Mouse (Mus musculus) intestine, postnatal 0 days (tissue): ENCODE results near the gene L3mbtl1. TPM values are rescaled to one million over a fixed set of nuclear protein-coding genes. Genes with fewer than 3 reads are reported as not detected.

Experiments used
- ATAC-seq: fragments of 200-750 bp; cut with Nextera tagmentation; 2 replicates; pipeline ENCODE4 v1.8.0; 2017; ENCODE audit warnings: mild to moderate bottlenecking, moderate TSS enrichment, moderate library complexity
- H3K27ac ChIP-seq: fragments of 300-500 bp; sonication (generic); 2 replicates; pipeline ENCODE4 v1.5.1; 2014; ENCODE audit warnings: mild to moderate bottlenecking, low read depth, low read length, moderate library complexity
- H3K27me3 ChIP-seq: fragments of 300-500 bp; sonication (generic); replicated peaks from 2 replicates; pipeline ENCODE4 v1.6.1; 2014; ENCODE audit warnings: low read length, mixed read lengths; ENCODE audit not compliant: control insufficient read depth, insufficient read depth
- H3K36me3 ChIP-seq: fragments of 300-500 bp; sonication (generic); 2 replicates; pipeline ENCODE4 v1.6.1; 2014; ENCODE audit warnings: mild to moderate bottlenecking, moderate library complexity; ENCODE audit not compliant: control insufficient read depth, insufficient read depth
- H3K4me1 ChIP-seq: fragments of 300-500 bp; sonication (generic); replicated peaks from 2 replicates; pipeline ENCODE4 v1.6.1; 2014; ENCODE audit warnings: antibody characterized with exemption, low read length, mixed read lengths; ENCODE audit not compliant: control insufficient read depth, insufficient read depth
- H3K4me2 ChIP-seq: fragments of 300-500 bp; sonication (generic); replicated peaks from 2 replicates; pipeline ENCODE4 v1.6.1; 2014; ENCODE audit warnings: low read depth, mild to moderate bottlenecking, moderate library complexity
- H3K4me3 ChIP-seq: fragments of 300-500 bp; sonication (generic); 2 replicates; pipeline ENCODE4 v1.5.1; 2014; ENCODE audit warnings: low read depth, low read length
- H3K9ac ChIP-seq: fragments of 300-500 bp; sonication (generic); 2 replicates; pipeline ENCODE4 v1.6.1; 2014; ENCODE audit warnings: mild to moderate bottlenecking, low read depth, low read length
- H3K9me3 ChIP-seq: fragments of 300-500 bp; sonication (generic); 2 replicates; pipeline ENCODE4 v1.6.1; 2016; ENCODE audit warnings: mixed run types; ENCODE audit not compliant: control insufficient read depth
- CTCF ChIP-seq: sonication (generic); IDR thresholded peaks from 2 replicates; pipeline ENCODE4 v1.5.1; 2016; ENCODE audit warnings: low read depth, mild to moderate bottlenecking, control low read depth, antibody characterized with exemption, moderate library complexity
- WGBS: fragments of 180-500 bp; shearing (Covaris S2); extraction: QIAGEN DNeasy Blood & Tissue Kit; methylation state at CpG from one replicate; pipeline ENCODE4 v1.1.7; 2014; 5-methylcytosine and 5-hydroxymethylcytosine counted together
- polyA plus RNA-seq: library from polyadenylated mRNA; unstranded; fragments of >200 nt; fragmentation: Nextera tagmentation; extraction: Ambion mirVana; gene quantifications from 2 replicates; pipeline ENCODE4 v1.2.1, GENCODE M21; 2015

Gene L3mbtl1
- polyA plus RNA-seq, 1 experiment from 2014 or later: 0.25 TPM

- no peak overlapping the region for H3K4me3 ChIP-seq
- ATAC-seq: peak; percentile 19; the same call in 1 of the 2 replicates
- TF ChIP-seq CTCF: peak; percentile 49
Measured at GRCm38 (mm10) chr2:162956843-162957242, 13.6 kb downstream of the L3mbtl1 start.

GRCm38 (mm10) chr2:162961321-162961720 is 18.0 kb downstream of the L3mbtl1 start:
- Histone ChIP-seq H3K27ac (no peak overlapping the region), H3K36me3 (no peaks in the 10 kb centered on the region), H3K27me3 (no peaks in the 10 kb centered on the region), H3K4me2 (no peak overlapping the region), H3K9ac (no peak overlapping the region), H3K4me3 (no peak overlapping the region), H3K9me3 (no peaks in the 10 kb centered on the region), H3K4me1 (no peaks in the 10 kb centered on the region)
- no peak for TF ChIP-seq CTCF
- WGBS: 65% methylated on average over 9 of the region's 10 CpGs
- no peak for ATAC-seq

More at GRCm38 (mm10) chr2:162956843-162957242, 13.6 kb downstream of the L3mbtl1 start:
- H3K9me3 ChIP-seq: no peaks in the 10 kb centered on the region
- H3K27ac ChIP-seq: no peak overlapping the region
- no peaks in the 10 kb centered on the region for H3K36me3 ChIP-seq
- no peaks in the 10 kb centered on the region for H3K4me1 ChIP-seq
- no peaks in the 10 kb centered on the region for H3K27me3 ChIP-seq
- no peak overlapping the region for H3K4me2 ChIP-seq
- WGBS: 90% methylated on average over 2 of the region's 2 CpGs
- no peak overlapping the region for H3K9ac ChIP-seq

DNA sequence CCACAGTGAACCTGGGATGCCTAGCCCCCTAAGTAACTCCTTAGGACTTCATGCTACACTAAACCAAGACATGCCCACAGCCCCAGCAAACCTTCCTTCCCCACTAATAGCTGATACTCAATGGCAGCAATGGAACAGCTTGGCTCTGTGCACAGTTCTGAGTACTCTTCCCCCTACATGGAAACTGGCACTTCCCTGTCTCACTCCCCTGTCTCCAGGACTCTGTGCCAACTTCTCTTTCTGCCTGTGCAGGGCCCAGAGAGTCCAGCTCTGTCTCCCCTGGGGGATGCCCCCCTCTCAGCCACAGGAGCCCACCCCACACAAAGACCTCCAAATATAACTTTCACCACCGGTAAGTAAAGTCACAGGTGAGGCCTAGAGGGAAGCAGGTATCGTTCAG is 23.5 kb downstream of the L3mbtl1 start:
- Histone ChIP-seq H3K9ac (no peak overlapping the region), H3K4me1 (no peaks in the 10 kb centered on the region), H3K4me2 (no peak overlapping the region), H3K4me3 (no peak overlapping the region), H3K36me3 (no peaks in the 10 kb centered on the region), H3K27ac (no peak overlapping the region), H3K27me3 (no peaks in the 10 kb centered on the region), H3K9me3 (no peaks in the 10 kb centered on the region)
- no peak for ATAC-seq
- WGBS: 85% methylated on average over 2 of the region's 2 CpGs
- no peak for TF ChIP-seq CTCF

DNA sequence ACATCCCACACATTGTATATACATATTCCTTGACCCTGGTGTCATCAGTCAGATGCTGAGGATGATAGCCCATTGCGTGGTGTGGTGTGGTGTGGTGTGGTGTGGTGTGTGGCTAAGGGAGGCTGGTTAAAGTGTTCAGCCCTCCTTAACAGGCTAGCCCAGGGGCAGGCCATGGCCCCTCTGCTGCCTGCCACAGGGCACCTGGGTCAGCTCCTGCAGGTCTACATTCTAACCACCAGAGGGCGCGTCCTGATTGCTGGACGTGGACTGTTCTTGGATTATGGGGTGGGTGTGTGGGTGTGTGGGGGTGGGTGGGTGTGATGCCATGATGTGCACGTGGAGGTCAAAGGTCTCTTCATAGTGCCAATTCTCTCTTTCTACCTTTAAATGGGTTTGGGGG is 25.1 kb downstream of the L3mbtl1 start:
- H3K4me1 ChIP-seq: 0 out of 2 replicates have a peak, but pooled peaks cover under 1% of the 10 kb centered on the region
- no peak overlapping the region for H3K4me2 ChIP-seq
- H3K4me3 ChIP-seq: no peak overlapping the region
- 10% methylated on average over 5 of the region's 5 CpGs for WGBS
- peak; percentile 88 for TF ChIP-seq CTCF
- no peaks in the 10 kb centered on the region for H3K27me3 ChIP-seq
- ATAC-seq: peak; percentile 28; the same call in 1 of the 2 replicates
- no peaks in the 10 kb centered on the region for H3K36me3 ChIP-seq
- no peak overlapping the region for H3K27ac ChIP-seq
- no peaks in the 10 kb centered on the region for H3K9me3 ChIP-seq
- no peak overlapping the region for H3K9ac ChIP-seq

DNA sequence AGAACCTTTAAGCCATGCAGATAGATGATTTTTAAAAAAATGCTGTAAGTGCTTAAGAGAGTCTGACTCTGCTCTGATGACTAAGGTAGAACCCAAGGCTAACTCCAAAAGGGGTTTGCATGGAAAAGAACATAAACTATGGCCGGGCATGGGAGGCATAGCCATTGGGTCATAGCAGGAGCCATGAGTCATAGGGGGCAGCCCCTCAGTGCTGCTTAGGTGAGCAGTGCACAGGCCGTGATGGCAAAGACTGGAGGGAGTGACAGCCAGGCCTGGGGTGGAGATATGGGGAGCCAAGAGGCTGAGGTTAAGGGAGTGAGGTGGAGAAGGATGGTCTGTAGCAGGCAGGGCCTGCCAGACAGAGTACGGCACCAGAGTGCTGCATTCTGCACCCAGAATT is 25.8 kb downstream of the L3mbtl1 start:
- no peak overlapping the region for H3K9ac ChIP-seq
- no peaks in the 10 kb centered on the region for H3K27me3 ChIP-seq
- no peak overlapping the region for H3K4me2 ChIP-seq
- H3K4me3 ChIP-seq: no peak overlapping the region
- H3K9me3 ChIP-seq: no peaks in the 10 kb centered on the region
- H3K4me1 ChIP-seq: 0 out of 2 replicates have a peak, but pooled peaks cover 7% of the 10 kb centered on the region
- 84% methylated on average over 3 of the region's 3 CpGs for WGBS
- no peaks in the 10 kb centered on the region for H3K36me3 ChIP-seq
- no peak for TF ChIP-seq CTCF
- H3K27ac ChIP-seq: no peak overlapping the region
- ATAC-seq: no peak

DNA sequence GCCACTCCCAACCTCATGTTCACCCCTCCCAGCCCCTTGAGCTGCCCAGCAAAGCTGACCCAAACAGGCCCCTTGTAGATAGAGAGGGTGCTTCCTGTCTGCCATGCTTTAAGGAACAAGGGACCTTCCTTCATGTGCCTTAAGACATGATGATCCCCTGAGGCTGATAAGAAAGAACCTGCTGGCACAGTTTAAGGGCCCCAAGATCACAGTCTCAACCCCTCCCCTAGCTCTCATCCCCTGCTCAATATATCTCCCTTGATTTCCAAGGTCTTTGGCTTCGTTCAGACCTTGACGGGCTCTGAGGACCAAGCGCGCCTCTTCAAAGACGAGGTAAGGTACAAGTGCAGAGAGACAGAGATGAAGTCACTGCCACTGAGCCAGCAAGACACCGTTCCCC is 27.6 kb downstream of the L3mbtl1 start:
- no peak overlapping the region for H3K27ac ChIP-seq
- no peaks in the 10 kb centered on the region for H3K36me3 ChIP-seq
- no peaks in the 10 kb centered on the region for H3K9me3 ChIP-seq
- no peak for ATAC-seq
- TF ChIP-seq CTCF: no peak
- H3K9ac ChIP-seq: no peak overlapping the region
- no peak overlapping the region for H3K4me2 ChIP-seq
- 74% methylated on average over 6 of the region's 6 CpGs for WGBS
- H3K27me3 ChIP-seq: no peaks in the 10 kb centered on the region
- H3K4me3 ChIP-seq: no peak overlapping the region
- 0 out of 2 replicates have a peak, but pooled peaks cover 7% of the 10 kb centered on the region for H3K4me1 ChIP-seq

DNA sequence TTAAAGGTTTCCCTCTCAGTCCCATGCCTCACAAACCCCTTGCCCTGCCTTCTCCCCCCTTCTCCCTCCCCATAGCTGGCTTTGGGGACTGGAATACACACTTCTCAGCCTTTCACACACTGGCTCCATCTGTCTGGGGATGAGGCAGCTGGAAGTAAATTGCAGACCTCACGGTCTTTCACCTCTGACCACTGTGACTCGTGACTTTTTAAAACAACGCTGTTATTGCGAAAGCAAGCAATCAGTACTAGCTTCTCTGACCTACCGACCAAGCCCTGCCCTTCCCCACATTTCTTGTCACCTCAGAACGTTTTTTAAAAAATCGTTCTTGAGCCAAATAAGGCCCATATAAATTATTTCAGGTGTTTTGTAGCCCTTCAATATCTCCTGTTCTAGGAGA is 29.5 kb downstream of the L3mbtl1 start:
- WGBS: 20% methylated on average over 7 of the region's 7 CpGs
- no peaks in the 10 kb centered on the region for H3K9me3 ChIP-seq
- 0 out of 2 replicates have a peak, but pooled peaks have one; percentile 11 for TF ChIP-seq CTCF
- no peak overlapping the region for H3K4me2 ChIP-seq
- no peaks in the 10 kb centered on the region for H3K36me3 ChIP-seq
- ATAC-seq: peak; percentile 66
- H3K9ac ChIP-seq: no peak overlapping the region
- no peak overlapping the region for H3K4me3 ChIP-seq
- H3K27ac ChIP-seq: 0 out of 2 replicates have a peak overlapping the region, but pooled peaks have one; percentile 5
- H3K4me1 ChIP-seq: 0 out of 2 replicates have a peak, but pooled peaks cover 7% of the 10 kb centered on the region
- no peaks in the 10 kb centered on the region for H3K27me3 ChIP-seq
